Mouse (Mus musculus) left cerebral cortex, postnatal 36 days (tissue): ENCODE data around the gene Scg2. TPM values are rescaled to one million over a fixed set of nuclear protein-coding genes. Genes with fewer than 3 reads are reported as not detected.

Experiments used
- total RNA-seq, 2 experiments: library from RNA; stranded (reverse); gene quantifications; 2 replicates each; pipeline ENCODE4 v1.2.3; 2021

Gene Scg2
- total RNA-seq, 2 experiments from 2014 or later = 217 to 221 TPM

Other genes with a start within 250 kb of the Scg2 start
- gene Ap1s3, start 231.9 kb upstream of the Scg2 start, total RNA-seq = 1 to 10 TPM; 2.5 to 4.4 TPM